Mouse (Mus musculus): ENCODE measurements at regions not wholly inside any gene's neighbourhood (a gene's known extent, or its start where the extent isn't known, plus 50 kb on each side); places are given as distances from the start of the nearest gene placed in this dataset.

DNA sequence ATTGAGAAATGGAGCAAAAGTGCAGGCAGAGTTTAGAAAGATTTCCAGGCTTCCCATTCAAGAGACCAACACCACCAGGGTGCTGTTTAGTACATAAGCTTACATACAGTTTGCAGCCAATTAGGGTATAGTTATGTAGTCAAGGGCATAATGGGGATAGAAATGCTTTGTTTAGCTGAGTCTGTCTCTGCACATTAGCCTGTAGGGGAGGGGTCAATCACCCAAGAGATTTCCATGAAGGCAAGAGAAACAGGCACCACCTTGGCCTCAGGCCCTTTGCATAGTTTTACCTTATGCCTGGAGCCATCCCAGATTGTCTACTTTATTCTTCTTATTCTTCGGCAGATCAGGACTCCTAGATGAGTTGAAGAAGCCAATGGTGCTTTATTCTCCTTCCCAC lies 205.9 kb upstream of the Zfp352 start:
- ATAC-seq, result no peak
- H3K36me3 ChIP-seq (ENCODE audit: control insufficient read depth, insufficient read depth), result no peaks in the 10 kb centered on the region
- H3K4me1 ChIP-seq (replicated peaks; ENCODE audit: control insufficient read depth, insufficient read depth, low read length), result no peaks in the 10 kb centered on the region
- H3K9ac ChIP-seq (ENCODE audit: low read depth, low read length), result no peak overlapping the region
- H3K27me3 ChIP-seq (replicated peaks; ENCODE audit: control insufficient read depth, insufficient read depth, low read length), result no peaks in the 10 kb centered on the region
- 82% methylated on average over 1 of the region's 1 CpGs for WGBS
- H3K9me3 ChIP-seq (ENCODE audit: control insufficient read depth), result no peaks in the 10 kb centered on the region
- no peak overlapping the region for H3K4me2 ChIP-seq (replicated peaks; ENCODE audit: low read depth)
- no peak overlapping the region for H3K4me3 ChIP-seq (ENCODE audit: low read depth, low read length)
- no peak overlapping the region for H3K27ac ChIP-seq (ENCODE audit: low read depth, low read length)
- no peak for TF ChIP-seq CTCF (IDR thresholded peaks at IDR 0.05; ENCODE audit: low read depth)

- ATAC-seq, result no peak
- Histone ChIP-seq H3K4me3 (ENCODE audit: low read depth, low read length) (no peak overlapping the region), H3K4me2 (replicated peaks; ENCODE audit: low read depth) (no peak overlapping the region), H3K27ac (ENCODE audit: low read depth, low read length) (no peak overlapping the region), H3K36me3 (ENCODE audit: control insufficient read depth, insufficient read depth) (no peaks in the 10 kb centered on the region), H3K27me3 (replicated peaks; ENCODE audit: control insufficient read depth, insufficient read depth, low read length) (no peaks in the 10 kb centered on the region), H3K9me3 (ENCODE audit: control insufficient read depth) (no peaks in the 10 kb centered on the region), H3K4me1 (replicated peaks; ENCODE audit: control insufficient read depth, insufficient read depth, low read length) (no peaks in the 10 kb centered on the region), H3K9ac (ENCODE audit: low read depth, low read length) (no peak overlapping the region)
- no peak for TF ChIP-seq CTCF (IDR thresholded peaks at IDR 0.05; ENCODE audit: low read depth)
Observed at GRCm38 (mm10) chr4:90014203-90014602, 204.4 kb upstream of the Zfp352 start.
